9 mouse cellular contexts compared by ENCODE assay signal in genomic region chr7:31067836-31068235, GRCm38 (mm10). TPM values are rescaled to one million over a fixed set of nuclear protein-coding genes. Genes with fewer than 3 reads are reported as not detected.
DNase-seq lines count a peak whose midpoint lies in the region; ATAC-seq lines count a peak whose summit lies in the region.
"Had no signal": no experiment of that assay in that cellular context is flagged by ENCODE, and none has a peak within 500 bp of the region (broad histone marks: within the 10 kb centered on the region; RNA-seq: fewer than 3 reads in every experiment).

No protein-coding gene starts in this region.

- no peaks in the 10 kb centered on the region for H3K27me3 ChIP-seq in forebrain, embryonic 14.5 days (replicated peaks; ENCODE audit: control insufficient read depth, insufficient read depth, low read length)
- no peaks in the 10 kb centered on the region; the same call in 1 of the 2 replicates for H3K27me3 ChIP-seq in forebrain, embryonic 12.5 days

- H3K9ac ChIP-seq in forebrain, embryonic 14.5 days (ENCODE audit: low read length): no peak overlapping the region
- H3K9ac ChIP-seq in forebrain, embryonic 12.5 days: no peak overlapping the region

- no peaks in the 10 kb centered on the region for H3K4me1 ChIP-seq in forebrain, embryonic 14.5 days (ENCODE audit: control insufficient read depth, insufficient read depth, low read length)
- no peaks in the 10 kb centered on the region; the same call in 1 of the 2 replicates for H3K4me1 ChIP-seq in forebrain, embryonic 12.5 days

- intact Hi-C loops in left cerebral cortex, postnatal 4 days (cut with DNase I): no loop called here

- peak; percentile 49 for DNase-seq in forebrain, embryonic 14.5 days (ENCODE audit: low spot score)
- peak; percentile 57 for DNase-seq in left cerebral cortex, postnatal 4 days
- DNase-seq in left cerebral cortex, adult 9 months (ENCODE audit: low spot score in 2 of 2): no peak
- DNase-seq in 3T3-L1 (ENCODE audit: low read depth, low spot score): peak; percentile 12
- DNase-seq in gastrocnemius, postnatal 10 days: peak; percentile 70
- DNase-seq in thymus, postnatal 4 days: no peak
- DNase-seq in urinary bladder, adult 18-20 months (ENCODE audit: low spot score in 2 of 2): no peak

- H3K9me3 ChIP-seq in forebrain, embryonic 14.5 days (replicated peaks; ENCODE audit: control insufficient read depth, low read length): no peaks in the 10 kb centered on the region
- H3K9me3 ChIP-seq in forebrain, embryonic 12.5 days: no peaks in the 10 kb centered on the region

- H3K36me3 ChIP-seq in forebrain, embryonic 14.5 days (ENCODE audit: control insufficient read depth, insufficient read depth, low read length): no peaks in the 10 kb centered on the region
- no peaks in the 10 kb centered on the region for H3K36me3 ChIP-seq in forebrain, embryonic 12.5 days (replicated peaks)

- WGBS in forebrain, embryonic 14.5 days: 34% methylated on average over 5 of the region's 5 CpGs
- 54% methylated on average over 5 of the region's 5 CpGs for WGBS in forebrain, embryonic 12.5 days

- H3K27ac ChIP-seq in forebrain, embryonic 14.5 days (ENCODE audit: low read depth, low read length): no peak overlapping the region
- H3K27ac ChIP-seq in forebrain, embryonic 12.5 days: no peak overlapping the region

- H3K4me3 ChIP-seq in forebrain, embryonic 14.5 days (ENCODE audit: low read depth, low read length): no peak overlapping the region
- no peak overlapping the region for H3K4me3 ChIP-seq in forebrain, embryonic 12.5 days (replicated peaks)

- no peak for ATAC-seq in forebrain, embryonic 14.5 days
- no peak for ATAC-seq in forebrain, embryonic 12.5 days (ENCODE audit: low FRiP score)

- H3K4me2 ChIP-seq in forebrain, embryonic 14.5 days (ENCODE audit: low read length): no peak overlapping the region
- no peak overlapping the region for H3K4me2 ChIP-seq in forebrain, embryonic 12.5 days

RNA-seq across cellular contexts. Expression of gene Fxyd3, which starts 8.7 kb away (rescaled TPM):
- polyA plus RNA-seq in forebrain, embryonic 14.5 days (2014; fragmentation: Nextera tagmentation; extraction: Ambion mirVana): not detected in 2 replicates
- 1.1 and 1.3 TPM in 2 replicates for polyA plus RNA-seq in forebrain, embryonic 12.5 days (2016; fragmentation: Nextera tagmentation; extraction: Ambion mirVana)
- total RNA-seq in left cerebral cortex, postnatal 4 days (2021): not detected
- 1 to 10 TPM; 2.9 TPM for total RNA-seq in gastrocnemius, postnatal 10 days (2021)
- total RNA-seq: left cerebral cortex, postnatal 36 days had no signal

RNA-seq across cellular contexts. Expression of gene Lgi4, which starts 8.7 kb away (rescaled TPM):
- polyA plus RNA-seq in forebrain, embryonic 14.5 days (2014; fragmentation: Nextera tagmentation; extraction: Ambion mirVana): 0.08 and 0.15 TPM in 2 replicates
- polyA plus RNA-seq in forebrain, embryonic 12.5 days (2016; fragmentation: Nextera tagmentation; extraction: Ambion mirVana): 0.29 and 0.37 TPM in 2 replicates
- total RNA-seq in left cerebral cortex, postnatal 4 days (2021): 1 to 10 TPM; 2.4 to 2.7 TPM
- total RNA-seq in gastrocnemius, postnatal 10 days (2021): 1 to 10 TPM; 8.4 to 9.9 TPM

RNA-seq across cellular contexts. Expression of gene Fxyd1, which starts 10.8 kb away (rescaled TPM):
- polyA plus RNA-seq in forebrain, embryonic 14.5 days (2014; fragmentation: Nextera tagmentation; extraction: Ambion mirVana): 9.4 and 12.3 TPM in 2 replicates
- 4.0 and 6.5 TPM in 2 replicates for polyA plus RNA-seq in forebrain, embryonic 12.5 days (2016; fragmentation: Nextera tagmentation; extraction: Ambion mirVana)
- total RNA-seq in left cerebral cortex, postnatal 4 days (2021): 1 to 10 TPM; 8.4 to 8.7 TPM
- 1,000 to 10,000 TPM; 1,112 to 1,150 TPM for total RNA-seq in gastrocnemius, postnatal 10 days (2021)

RNA-seq across cellular contexts. Expression of gene Fxyd7, which starts 16.6 kb away (rescaled TPM):
- polyA plus RNA-seq in forebrain, embryonic 14.5 days (2014; fragmentation: Nextera tagmentation; extraction: Ambion mirVana): 46.8 and 67.8 TPM in 2 replicates
- polyA plus RNA-seq in forebrain, embryonic 12.5 days (2016; fragmentation: Nextera tagmentation; extraction: Ambion mirVana): 10.5 and 14.3 TPM in 2 replicates
- 100 to 1,000 TPM; 108 to 159 TPM for total RNA-seq in left cerebral cortex, postnatal 4 days (2021)
- total RNA-seq in gastrocnemius, postnatal 10 days (2021): 1 to 10 TPM; 2.4 to 2.6 TPM

RNA-seq across cellular contexts. Expression of gene Fxyd5, which starts 25.6 kb away (rescaled TPM):
- 17.2 and 18.4 TPM in 2 replicates for polyA plus RNA-seq in forebrain, embryonic 14.5 days (2014; fragmentation: Nextera tagmentation; extraction: Ambion mirVana)
- polyA plus RNA-seq in forebrain, embryonic 12.5 days (2016; fragmentation: Nextera tagmentation; extraction: Ambion mirVana): 7.6 and 9.2 TPM in 2 replicates
- total RNA-seq in left cerebral cortex, postnatal 4 days (2021): 10 to 100 TPM; 23.5 to 25.4 TPM
- 10 to 100 TPM; 10.1 to 21.5 TPM for total RNA-seq in gastrocnemius, postnatal 10 days (2021)

Comparison
In these comparisons a context has a peak if more than half of its experiments do, and no peak if none do; other contexts are left out.
1. DNase-seq: peak in forebrain, embryonic 14.5 days (single experiment), left cerebral cortex, postnatal 4 days (single experiment), 3T3-L1 (single experiment) and gastrocnemius, postnatal 10 days (single experiment); none in left cerebral cortex, adult 9 months (0 of 2), thymus, postnatal 4 days (single experiment) and urinary bladder, adult 18-20 months (0 of 2).
2. RNA of gene Fxyd1, which starts 10.8 kb away (total RNA-seq): 1,112 to 1,150 TPM in gastrocnemius, postnatal 10 days; 8.4 to 8.7 TPM in left cerebral cortex, postnatal 4 days; every median in the first group is over 100 times any median in the second.